Mouse (Mus musculus): ENCODE results near the gene Cdh15.

DNA sequence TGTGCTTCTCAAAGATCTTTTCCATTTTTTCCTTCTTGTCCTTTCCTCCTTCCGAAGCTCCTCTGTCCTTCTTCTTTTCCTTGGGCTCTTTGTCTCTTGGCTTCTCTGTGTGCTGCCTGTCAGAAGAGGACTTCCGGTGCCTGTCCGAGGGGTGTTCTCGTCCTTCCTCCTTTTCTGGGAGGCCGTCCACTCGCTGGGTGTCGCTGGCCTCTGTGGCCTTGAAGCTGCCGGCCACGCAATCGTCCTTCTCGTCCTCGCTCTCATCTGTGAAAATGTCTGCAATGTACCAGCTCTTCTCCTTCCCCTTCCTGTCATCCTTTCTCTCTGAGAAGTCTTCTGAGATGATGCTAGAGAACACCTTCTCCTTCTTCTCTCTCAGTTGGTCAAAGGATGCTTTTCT, 45.7 kb downstream of the Cdh15 start:
- TF ChIP-seq CTCF (IDR thresholded peaks at IDR 0.05; ENCODE audit: control insufficient read depth, insufficient read depth, low read length) (no peak), POLR2A (IDR thresholded peaks at IDR 0.05; ENCODE audit: borderline replicate concordance, control insufficient read depth, low read depth, low read length) (no peak)
